Mouse (Mus musculus): ENCODE results near the gene Plau. TPM values are rescaled to one million over a fixed set of nuclear protein-coding genes. Genes with fewer than 3 reads are reported as not detected.

The Plau gene
- polyA plus RNA-seq (2015; fragmentation: Nextera tagmentation; extraction: Ambion mirVana) = 2.6 and 3.1 TPM in 2 replicates

DNA sequence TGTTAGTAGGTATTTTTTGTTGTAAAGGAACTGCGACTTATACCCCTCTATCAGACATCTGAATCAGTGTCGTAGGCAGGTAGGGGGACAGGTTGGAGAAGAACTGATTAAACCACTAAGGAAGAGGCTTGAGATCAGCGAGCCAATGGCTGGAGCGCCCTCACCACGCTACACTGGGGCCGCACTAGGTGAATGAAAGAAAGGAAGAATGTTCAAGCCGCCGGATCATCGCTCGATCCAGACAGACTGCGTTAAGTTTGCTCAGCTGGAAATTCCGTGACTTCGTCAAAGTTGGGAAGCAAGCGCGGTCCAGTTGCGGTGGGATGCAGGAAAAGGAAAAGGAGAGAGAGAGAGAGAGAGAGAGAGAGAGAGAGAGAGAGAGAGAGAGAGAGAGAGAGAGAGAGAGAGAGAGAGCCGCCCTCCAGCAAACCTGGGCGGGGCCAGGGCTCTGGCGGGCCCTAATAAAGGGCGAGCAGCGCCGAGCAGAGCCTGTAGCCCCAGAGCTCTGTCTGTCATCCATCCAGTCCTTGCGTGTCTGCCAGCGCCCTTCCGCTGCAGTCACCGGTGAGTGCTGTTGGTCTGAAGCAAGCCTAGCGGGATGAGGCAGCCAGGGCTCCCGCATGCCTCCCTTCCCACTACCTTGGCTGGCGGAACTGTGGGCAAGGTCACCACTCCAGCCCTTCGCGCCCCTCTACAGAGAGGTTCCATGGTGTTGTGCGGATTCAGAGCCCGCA, at the start of gene Plau:
TSS of gene Plau (plus strand) at position 490 of the 734 bp plus-strand sequence.

DNA sequence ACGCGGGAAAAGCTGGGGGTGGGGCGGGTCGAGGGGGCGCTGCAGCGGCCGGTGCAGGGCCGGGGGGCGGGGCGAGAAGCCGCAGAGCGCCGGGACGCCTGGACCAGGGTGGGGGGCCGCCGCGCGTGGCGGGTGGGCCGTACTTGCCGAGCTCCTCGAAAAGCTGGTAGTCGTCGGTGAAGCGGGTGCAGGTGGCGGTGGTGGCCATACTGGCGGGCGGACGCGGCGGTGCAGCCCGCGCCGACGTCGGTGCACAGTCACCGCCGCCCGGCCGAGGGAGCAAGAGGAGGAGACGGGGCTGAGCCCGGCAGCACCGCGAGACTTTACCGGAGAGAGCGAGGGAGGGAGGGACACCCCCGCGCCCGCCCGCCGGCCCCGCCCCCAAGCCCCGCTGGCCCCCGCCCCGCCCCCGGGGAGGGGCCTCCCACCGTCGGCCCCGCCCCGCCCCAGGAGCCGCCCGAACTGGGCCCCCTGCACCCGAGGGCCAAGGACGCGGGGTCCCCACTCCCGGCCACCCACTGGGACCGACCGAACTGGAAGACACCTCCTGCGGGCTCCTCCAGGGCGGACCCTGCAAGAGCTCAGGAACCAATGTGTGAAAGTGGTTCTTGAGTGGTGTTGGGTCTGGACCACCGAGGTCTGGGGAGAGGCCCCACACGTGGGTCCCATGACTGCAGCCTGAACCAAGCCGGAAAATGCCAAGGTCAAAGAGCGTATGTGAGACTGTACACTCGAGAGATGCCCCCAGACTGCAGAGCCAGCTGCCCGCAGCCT, 42.5 kb upstream of the Plau start, which contains the start of gene Camk2g:
TSS of gene Camk2g (minus strand) at position 331 of the 774 bp plus-strand sequence.

Other genes with a start within 250 kb of the Plau start
- 1.8 and 2.3 TPM in 2 replicates for gene Usp54, start 195.6 kb upstream of the Plau start, polyA plus RNA-seq (2015; fragmentation: Nextera tagmentation; extraction: Ambion mirVana)
- 1,828 and 2,171 TPM in 2 replicates for gene Myoz1, start 180.1 kb upstream of the Plau start, polyA plus RNA-seq (2015; fragmentation: Nextera tagmentation; extraction: Ambion mirVana)
- 124 and 130 TPM in 2 replicates for gene Synpo2l, start 168.3 kb upstream of the Plau start, polyA plus RNA-seq (2015; fragmentation: Nextera tagmentation; extraction: Ambion mirVana)
- 31.6 and 33.9 TPM in 2 replicates for gene Sec24c, start 162.4 kb upstream of the Plau start, polyA plus RNA-seq (2015; fragmentation: Nextera tagmentation; extraction: Ambion mirVana)
- 15.7 and 16.4 TPM in 2 replicates for gene Fut11, start 141.7 kb upstream of the Plau start, polyA plus RNA-seq (2015; fragmentation: Nextera tagmentation; extraction: Ambion mirVana)
- gene Chchd1, start 133.7 kb upstream of the Plau start, polyA plus RNA-seq (2015; fragmentation: Nextera tagmentation; extraction: Ambion mirVana) = 181 and 199 TPM in 2 replicates
- gene Zswim8, start 129.1 kb upstream of the Plau start, polyA plus RNA-seq (2015; fragmentation: Nextera tagmentation; extraction: Ambion mirVana) = 12.3 and 14.6 TPM in 2 replicates
- 15.6 and 17.2 TPM in 2 replicates for gene Ndst2, start 102.1 kb upstream of the Plau start, polyA plus RNA-seq (2015; fragmentation: Nextera tagmentation; extraction: Ambion mirVana)
- 58.1 and 68.5 TPM in 2 replicates for gene Camk2g, start 42.6 kb upstream of the Plau start, polyA plus RNA-seq (2015; fragmentation: Nextera tagmentation; extraction: Ambion mirVana)
- 52.9 and 53.5 TPM in 2 replicates for gene Vcl, start 92.7 kb downstream of the Plau start, polyA plus RNA-seq (2015; fragmentation: Nextera tagmentation; extraction: Ambion mirVana)
- 25.6 and 31.7 TPM in 2 replicates for gene Ap3m1, start 215.8 kb downstream of the Plau start, polyA plus RNA-seq (2015; fragmentation: Nextera tagmentation; extraction: Ambion mirVana)
- 59.0 and 69.8 TPM in 2 replicates for gene Adk, start 215.9 kb downstream of the Plau start, polyA plus RNA-seq (2015; fragmentation: Nextera tagmentation; extraction: Ambion mirVana)

Measured in skeletal muscle tissue, postnatal 0 days (tissue).